Mouse (Mus musculus): ENCODE measurements around the gene Lrp1. TPM values are rescaled to one million over a fixed set of nuclear protein-coding genes. Genes with fewer than 3 reads are reported as not detected.
A peak's percentile ranks its signal among the peaks of the same experiment; 100 is the strongest.

Gene Lrp1
- polyA plus RNA-seq, 1 experiment from 2014 or later, result 92.1 TPM

- Histone ChIP-seq H3K4me1 (replicated peaks; ENCODE audit: control insufficient read depth, insufficient read depth, low read length) (peaks cover 28% of the 10 kb centered on the region), H3K27ac (ENCODE audit: low read depth) (peak overlapping the region; percentile 97), H3K9ac (ENCODE audit: low read length) (peak overlapping the region; percentile 74), H3K9me3 (ENCODE audit: control insufficient read depth, low read length) (peaks cover 5% of the 10 kb centered on the region; the same call in 1 of the 2 replicates), H3K4me3 (ENCODE audit: low read depth, low read length) (peak overlapping the region; percentile 75), H3K4me2 (ENCODE audit: low read length) (peak overlapping the region; percentile 64), H3K36me3 (ENCODE audit: control insufficient read depth, insufficient read depth, low read length) (0 out of 2 replicates have a peak, but pooled peaks cover 2% of the 10 kb centered on the region), H3K27me3 (replicated peaks; ENCODE audit: control insufficient read depth, insufficient read depth, low read length) (no peaks in the 10 kb centered on the region)
- under 1% methylated on average over 13 of the region's 13 CpGs for WGBS
- DNase-seq (ENCODE audit: low spot score) (no peak), ATAC-seq (replicated peaks; ENCODE audit: low FRiP score, low TSS enrichment, low read depth) (peak; percentile 38)
Measured at GRCm38 (mm10) chr10:127622057-127622392, 1.1 kb upstream of the Lrp1 start.

GRCm38 (mm10) chr10:127621191-127622056 lies 476 bp upstream of the Lrp1 start:
- Histone ChIP-seq H3K4me2 (ENCODE audit: low read length) (peak overlapping the region; percentile 64), H3K27me3 (replicated peaks; ENCODE audit: control insufficient read depth, insufficient read depth, low read length) (no peaks in the 10 kb centered on the region), H3K36me3 (ENCODE audit: control insufficient read depth, insufficient read depth, low read length) (0 out of 2 replicates have a peak, but pooled peaks cover 4% of the 10 kb centered on the region), H3K9ac (ENCODE audit: low read length) (peak overlapping the region; percentile 74), H3K4me3 (ENCODE audit: low read depth, low read length) (peak overlapping the region; percentile 75), H3K4me1 (replicated peaks; ENCODE audit: control insufficient read depth, insufficient read depth, low read length) (peaks cover 34% of the 10 kb centered on the region), H3K9me3 (ENCODE audit: control insufficient read depth, low read length) (peaks cover 1% of the 10 kb centered on the region; the same call in 1 of the 2 replicates), H3K27ac (ENCODE audit: low read depth) (peak overlapping the region; percentile 97)
- ATAC-seq (replicated peaks; ENCODE audit: low FRiP score, low TSS enrichment, low read depth) (peak; percentile 87), DNase-seq (ENCODE audit: low spot score) (peak; percentile 94)
- under 1% methylated on average over 32 of the region's 39 CpGs for WGBS

- WGBS, result 1% methylated on average over 12 of the region's 12 CpGs
- H3K9ac ChIP-seq (ENCODE audit: low read length), result peak overlapping the region; percentile 84
- H3K4me3 ChIP-seq (ENCODE audit: low read depth, low read length), result peak overlapping the region; percentile 75
- peaks cover 48% of the 10 kb centered on the region for H3K4me1 ChIP-seq (replicated peaks; ENCODE audit: control insufficient read depth, insufficient read depth, low read length)
- peak overlapping the region; percentile 97 for H3K27ac ChIP-seq (ENCODE audit: low read depth)
- no peaks in the 10 kb centered on the region for H3K27me3 ChIP-seq (replicated peaks; ENCODE audit: control insufficient read depth, insufficient read depth, low read length)
- peak; percentile 69 for DNase-seq (ENCODE audit: low spot score)
- peak overlapping the region; percentile 64 for H3K4me2 ChIP-seq (ENCODE audit: low read length)
- 0 out of 2 replicates have a peak, but pooled peaks cover 4% of the 10 kb centered on the region for H3K36me3 ChIP-seq (ENCODE audit: control insufficient read depth, insufficient read depth, low read length)
- no peaks in the 10 kb centered on the region for H3K9me3 ChIP-seq (ENCODE audit: control insufficient read depth, low read length)
- ATAC-seq (replicated peaks; ENCODE audit: low FRiP score, low TSS enrichment, low read depth), result no peak
Measured at GRCm38 (mm10) chr10:127619941-127620405, 975 bp downstream of the Lrp1 start.

- 0 out of 2 replicates have a peak, but pooled peaks cover 4% of the 10 kb centered on the region for H3K36me3 ChIP-seq (ENCODE audit: control insufficient read depth, insufficient read depth, low read length)
- peak overlapping the region; percentile 64 for H3K4me2 ChIP-seq (ENCODE audit: low read length)
- no peak for ATAC-seq (replicated peaks; ENCODE audit: low FRiP score, low TSS enrichment, low read depth)
- H3K27ac ChIP-seq (ENCODE audit: low read depth), result peak overlapping the region; percentile 97; the same call in 1 of the 2 replicates
- H3K4me1 ChIP-seq (replicated peaks; ENCODE audit: control insufficient read depth, insufficient read depth, low read length), result peaks cover 56% of the 10 kb centered on the region
- no peak for DNase-seq (ENCODE audit: low spot score)
- H3K27me3 ChIP-seq (replicated peaks; ENCODE audit: control insufficient read depth, insufficient read depth, low read length), result no peaks in the 10 kb centered on the region
- peak overlapping the region; percentile 84 for H3K9ac ChIP-seq (ENCODE audit: low read length)
- WGBS, result 31% methylated on average over 8 of the region's 8 CpGs
- no peaks in the 10 kb centered on the region for H3K9me3 ChIP-seq (ENCODE audit: control insufficient read depth, low read length)
- H3K4me3 ChIP-seq (ENCODE audit: low read depth, low read length), result peak overlapping the region; percentile 75
Measured at GRCm38 (mm10) chr10:127619119-127619721, 1.7 kb downstream of the Lrp1 start.

- peak overlapping the region; percentile 75; the same call in 1 of the 2 replicates for H3K4me3 ChIP-seq (ENCODE audit: low read depth, low read length)
- ATAC-seq (replicated peaks; ENCODE audit: low FRiP score, low TSS enrichment, low read depth) (no peak), DNase-seq (ENCODE audit: low spot score) (no peak)
- H3K9ac ChIP-seq (ENCODE audit: low read length), result no peak overlapping the region
- 0 out of 2 replicates have a peak, but pooled peaks cover 4% of the 10 kb centered on the region for H3K36me3 ChIP-seq (ENCODE audit: control insufficient read depth, insufficient read depth, low read length)
- peak overlapping the region; percentile 64 for H3K4me2 ChIP-seq (ENCODE audit: low read length)
- H3K27me3 ChIP-seq (replicated peaks; ENCODE audit: control insufficient read depth, insufficient read depth, low read length), result no peaks in the 10 kb centered on the region
- peaks cover 64% of the 10 kb centered on the region for H3K4me1 ChIP-seq (replicated peaks; ENCODE audit: control insufficient read depth, insufficient read depth, low read length)
- WGBS, result 31% methylated on average over 6 of the region's 6 CpGs
- H3K27ac ChIP-seq (ENCODE audit: low read depth), result peak overlapping the region; percentile 97; the same call in 1 of the 2 replicates
- no peaks in the 10 kb centered on the region for H3K9me3 ChIP-seq (ENCODE audit: control insufficient read depth, low read length)
Measured at GRCm38 (mm10) chr10:127618173-127618572, 2.8 kb downstream of the Lrp1 start.

- Histone ChIP-seq H3K9ac (ENCODE audit: low read length) (no peak overlapping the region), H3K27ac (ENCODE audit: low read depth) (no peak overlapping the region), H3K36me3 (ENCODE audit: control insufficient read depth, insufficient read depth, low read length) (peaks cover 8% of the 10 kb centered on the region; the same call in 1 of the 2 replicates), H3K27me3 (replicated peaks; ENCODE audit: control insufficient read depth, insufficient read depth, low read length) (no peaks in the 10 kb centered on the region), H3K9me3 (ENCODE audit: control insufficient read depth, low read length) (no peaks in the 10 kb centered on the region), H3K4me3 (ENCODE audit: low read depth, low read length) (no peak overlapping the region), H3K4me2 (ENCODE audit: low read length) (peak overlapping the region; percentile 64), H3K4me1 (replicated peaks; ENCODE audit: control insufficient read depth, insufficient read depth, low read length) (peaks cover 62% of the 10 kb centered on the region)
- DNase-seq (ENCODE audit: low spot score) (no peak), ATAC-seq (replicated peaks; ENCODE audit: low FRiP score, low TSS enrichment, low read depth) (no peak)
- WGBS, result 50% methylated on average over 4 of the region's 4 CpGs
Measured at GRCm38 (mm10) chr10:127617294-127617693, 3.7 kb downstream of the Lrp1 start.

- peaks cover 18% of the 10 kb centered on the region for H3K36me3 ChIP-seq (ENCODE audit: control insufficient read depth, insufficient read depth, low read length)
- no peak overlapping the region for H3K9ac ChIP-seq (ENCODE audit: low read length)
- H3K4me1 ChIP-seq (replicated peaks; ENCODE audit: control insufficient read depth, insufficient read depth, low read length), result peaks cover 58% of the 10 kb centered on the region
- WGBS, result 36% methylated on average over 7 of the region's 7 CpGs
- H3K9me3 ChIP-seq (ENCODE audit: control insufficient read depth, low read length), result no peaks in the 10 kb centered on the region
- H3K27ac ChIP-seq (ENCODE audit: low read depth), result peak overlapping the region; percentile 78
- ATAC-seq (replicated peaks; ENCODE audit: low FRiP score, low TSS enrichment, low read depth) (no peak), DNase-seq (ENCODE audit: low spot score) (no peak)
- H3K27me3 ChIP-seq (replicated peaks; ENCODE audit: control insufficient read depth, insufficient read depth, low read length), result no peaks in the 10 kb centered on the region
- H3K4me2 ChIP-seq (ENCODE audit: low read length), result peak overlapping the region; percentile 16; the same call in 1 of the 2 replicates
- no peak overlapping the region for H3K4me3 ChIP-seq (ENCODE audit: low read depth, low read length)
Measured at GRCm38 (mm10) chr10:127616261-127616679, 4.7 kb downstream of the Lrp1 start.

- Histone ChIP-seq H3K4me1 (replicated peaks; ENCODE audit: control insufficient read depth, insufficient read depth, low read length) (peaks cover 59% of the 10 kb centered on the region), H3K36me3 (ENCODE audit: control insufficient read depth, insufficient read depth, low read length) (peaks cover 23% of the 10 kb centered on the region), H3K9me3 (ENCODE audit: control insufficient read depth, low read length) (no peaks in the 10 kb centered on the region), H3K27ac (ENCODE audit: low read depth) (peak overlapping the region; percentile 78), H3K27me3 (replicated peaks; ENCODE audit: control insufficient read depth, insufficient read depth, low read length) (no peaks in the 10 kb centered on the region), H3K9ac (ENCODE audit: low read length) (no peak overlapping the region), H3K4me3 (ENCODE audit: low read depth, low read length) (no peak overlapping the region), H3K4me2 (ENCODE audit: low read length) (peak overlapping the region; percentile 14; the same call in 1 of the 2 replicates)
- DNase-seq (ENCODE audit: low spot score), result no peak
- WGBS, result 65% methylated on average over 3 of the region's 3 CpGs
- no peak for ATAC-seq (replicated peaks; ENCODE audit: low FRiP score, low TSS enrichment, low read depth)
Measured at GRCm38 (mm10) chr10:127615591-127615990, 5.4 kb downstream of the Lrp1 start.

Data from intestine, embryonic 14.5 days (tissue).